Mouse (Mus musculus) bone marrow macrophage, adult 2 months (primary cell): ENCODE data around the gene Cgnl1.

Experiments
- CTCF ChIP-seq: IDR thresholded peaks from 2 replicates; pipeline ENCODE4 v1.5.1; 2012; ENCODE audit warnings: low read depth, mild to moderate bottlenecking, low read length, moderate library complexity
- POLR2A ChIP-seq: IDR thresholded peaks from 2 replicates; pipeline ENCODE4 v1.6.1; 2012; ENCODE audit warnings: mild to moderate bottlenecking, low read depth, low read length, borderline replicate concordance

GRCm38 (mm10) chr9:71695133-71695532 is 76.3 kb downstream of the Cgnl1 start:
- TF ChIP-seq CTCF = no peak
- TF ChIP-seq POLR2A = no peak
